Mouse (Mus musculus) layer of hippocampus, postnatal 10 days (tissue): Measurements from ENCODE around the gene Ubac2. TPM values are rescaled to one million over a fixed set of nuclear protein-coding genes. Genes with fewer than 3 reads are reported as not detected.
"Not testable (repeated sequence)": the region's sequence is repeated elsewhere in the genome, so short reads cannot be mapped to it uniquely, and the experiment has no call there.

Source experiments
- DNase-seq, 2 experiments: peaks; one replicate each; pipeline ENCODE4 v3.0.0; 2021; ENCODE audit warnings: low spot score in 2 of 2
- long read RNA-seq: library from polyadenylated mRNA; stranded (forward); transcript quantifications from one replicate; pipeline ENCODE4 v2.0.0, GENCODE M21; 2023
- total RNA-seq, 2 experiments: library from RNA; stranded (reverse); gene quantifications; 2 replicates each; pipeline ENCODE4 v1.2.3; 2021

Ubac2 gene
- total RNA-seq: 10 to 100 TPM; 39.1 to 39.3 TPM
- long read RNA-seq, transcript Ubac2-201 (9 exons, 2,139 nt): major isoform, 48 of 69 reads
- long read RNA-seq, partial matches to known transcripts: 4 of 69 reads
- long read RNA-seq, other reads (novel, unspliced or antisense): 17 of 69 reads

- peak; percentile 98 to 99 for DNase-seq
Measured at GRCm38 (mm10) chr14:121878176-121878858, at the start of gene Ubac2. Gene Ubac2, plus strand, starts transcription at chr14:121878620.

DNA sequence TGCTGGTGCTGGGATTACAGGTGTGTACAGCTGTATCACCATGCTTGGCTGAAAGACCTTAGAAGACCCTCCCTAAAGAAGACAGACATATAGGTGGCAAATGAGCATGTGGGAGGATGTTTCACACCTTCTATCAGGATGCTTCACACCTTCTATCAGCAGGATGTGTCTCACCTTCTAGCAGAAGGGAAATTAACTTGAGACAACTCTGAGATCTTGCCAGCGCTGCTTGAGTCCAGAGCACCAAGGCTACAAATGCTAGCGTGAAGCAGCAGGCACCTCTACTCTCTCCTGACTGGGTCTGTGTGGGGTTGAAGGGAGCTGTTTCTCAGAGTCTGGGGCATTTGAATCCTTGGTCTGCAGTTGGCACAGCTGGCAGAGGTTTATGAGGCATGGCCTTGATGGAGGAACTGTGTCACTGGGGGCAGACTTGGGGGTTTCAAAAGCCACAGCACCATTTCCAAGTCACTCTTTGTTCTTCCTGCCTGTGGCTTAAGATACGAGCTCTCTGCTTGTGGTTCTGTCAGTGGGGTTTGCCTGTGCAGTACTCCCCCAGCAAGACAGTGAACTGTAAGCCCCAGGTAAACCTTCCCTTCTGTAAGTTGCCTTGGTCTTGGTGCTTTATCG is 48.5 kb upstream of the Ubac2 start:
- DNase-seq: no peak

GRCm38 (mm10) chr14:121833001-121833520 is 45.4 kb upstream of the Ubac2 start:
- no peak for DNase-seq

DNA sequence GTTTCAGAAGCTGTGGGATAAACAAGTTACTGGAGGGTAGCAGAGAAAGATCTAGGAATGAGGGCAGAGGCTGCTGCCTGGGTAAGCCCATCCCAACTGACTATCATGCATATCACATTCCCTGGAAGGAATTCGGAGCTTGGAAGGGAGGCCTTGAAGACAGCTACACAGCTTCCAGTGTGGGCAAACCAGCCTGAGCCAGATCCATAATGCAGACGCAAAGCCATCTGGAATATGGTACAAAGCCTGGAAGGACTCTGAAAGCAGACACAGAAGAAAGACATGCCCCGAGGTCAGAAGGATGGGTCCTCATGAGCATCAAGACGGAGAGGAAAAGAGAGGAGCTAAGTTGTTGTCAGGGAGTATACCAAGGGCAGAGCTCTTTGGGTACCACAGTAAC is 40.3 kb upstream of the Ubac2 start:
- DNase-seq: no peak

- DNase-seq: no peak
Measured at GRCm38 (mm10) chr14:121840217-121840616, 38.2 kb upstream of the Ubac2 start.

DNA sequence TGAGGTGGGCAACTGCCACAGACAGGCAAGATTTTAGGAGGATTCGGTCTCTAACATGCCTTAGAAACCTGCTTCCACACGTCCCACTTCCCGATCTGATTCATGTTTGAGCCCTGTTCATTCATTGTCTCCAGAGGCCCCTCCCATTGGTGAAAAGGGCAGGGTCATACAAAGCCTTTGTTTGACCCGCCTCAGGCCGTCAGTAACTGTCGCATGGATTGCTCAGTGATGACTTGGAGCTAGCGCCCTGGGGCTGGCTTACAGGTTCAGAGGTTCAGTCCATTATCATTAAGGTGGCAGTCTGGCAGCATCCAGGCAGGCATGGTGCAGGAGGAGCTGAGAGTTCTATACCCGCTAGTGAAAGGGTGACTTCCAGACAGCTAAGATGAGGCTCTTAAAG is 33.9 kb upstream of the Ubac2 start:
- DNase-seq: no peak

GRCm38 (mm10) chr14:121851231-121851630 is 27.2 kb upstream of the Ubac2 start:
- DNase-seq: no peak

DNA sequence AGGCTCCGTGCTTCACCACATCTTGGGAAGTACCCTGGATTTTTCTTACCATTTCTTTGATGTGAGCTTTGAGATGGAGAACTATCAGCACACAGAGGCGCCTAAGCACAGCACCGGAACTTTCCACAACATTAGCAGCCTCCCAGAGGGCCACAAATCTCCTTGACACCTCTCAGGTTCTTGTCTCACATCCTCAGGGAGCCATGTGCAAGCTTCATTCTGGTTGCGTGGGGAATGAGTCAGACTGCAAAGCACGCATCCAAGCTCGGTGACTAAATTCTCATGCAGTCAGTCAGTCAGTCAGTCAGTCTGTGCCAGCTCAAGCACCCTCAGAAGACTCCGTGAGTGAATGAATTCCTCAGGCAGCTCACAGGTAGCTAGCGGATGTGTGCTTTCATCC is 25.9 kb upstream of the Ubac2 start:
- no peak for DNase-seq

- DNase-seq: peak; percentile 59 to 73
Measured at GRCm38 (mm10) chr14:121865162-121865561, 13.3 kb upstream of the Ubac2 start.

- no peak for DNase-seq
Measured at GRCm38 (mm10) chr14:121866574-121866973, 11.8 kb upstream of the Ubac2 start.

DNA sequence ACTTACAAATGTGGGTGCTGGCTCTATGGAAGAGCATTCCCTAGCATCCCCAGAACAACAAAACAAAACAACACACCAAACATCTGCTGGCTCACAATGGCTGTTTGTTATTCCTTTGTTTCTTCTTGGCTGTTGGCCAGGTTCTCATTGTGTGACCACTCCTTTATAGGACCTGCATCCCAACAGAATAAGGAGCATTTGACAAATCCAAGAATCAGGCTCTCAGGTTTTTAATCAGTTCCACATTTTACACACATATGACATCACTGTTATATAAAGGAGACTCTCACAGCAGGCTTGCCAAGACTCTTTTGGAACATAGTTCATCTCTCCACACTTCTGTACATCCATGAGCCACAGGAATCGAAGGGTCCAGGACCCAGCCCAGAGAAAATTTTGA is 9.3 kb upstream of the Ubac2 start:
- no peak for DNase-seq

DNA sequence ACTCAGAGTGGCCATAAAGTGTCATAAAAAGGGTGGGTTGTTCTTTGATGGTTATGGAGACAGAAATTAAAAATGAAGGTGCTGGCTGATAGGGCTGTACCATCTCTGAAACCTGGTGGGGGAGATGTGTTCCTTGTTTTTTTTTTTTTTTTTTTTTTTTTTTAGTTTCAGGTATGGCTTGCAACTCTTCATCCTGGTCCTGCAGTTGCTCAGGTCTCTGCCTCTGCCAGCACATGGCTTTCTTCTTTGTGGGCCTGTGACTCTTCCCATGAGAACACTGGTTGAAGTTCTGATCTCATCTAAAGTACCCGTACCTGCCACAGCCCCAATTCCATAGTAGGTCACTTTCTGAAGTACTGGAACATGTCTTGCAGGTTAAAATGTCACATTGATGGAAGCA is 5.7 kb upstream of the Ubac2 start:
- no peak for DNase-seq

- no peak for DNase-seq
Measured at GRCm38 (mm10) chr14:121873172-121873571, 5.2 kb upstream of the Ubac2 start.

GRCm38 (mm10) chr14:121873646-121874045 is 4.8 kb upstream of the Ubac2 start:
- no peak for DNase-seq

DNA sequence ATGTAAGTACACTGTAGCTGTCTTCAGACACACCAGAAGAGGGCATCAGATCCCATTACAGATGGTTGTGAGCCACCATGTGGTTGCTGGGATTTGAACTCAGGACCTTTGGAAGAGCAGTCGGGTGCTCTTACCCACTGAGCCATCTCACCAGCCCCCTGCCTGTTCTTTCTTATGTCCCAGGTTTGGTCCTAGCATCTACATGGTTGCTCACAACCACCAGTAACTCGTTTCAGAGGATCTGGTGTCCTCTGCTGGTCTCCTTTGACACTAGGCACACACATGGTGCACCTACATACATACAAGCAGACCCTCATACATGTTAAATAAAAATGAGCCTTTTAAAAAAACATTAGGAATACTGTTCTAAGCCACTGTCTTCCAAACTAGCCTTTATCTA is 2.2 kb upstream of the Ubac2 start:
- not testable (repeated sequence) for DNase-seq

- DNase-seq: no peak
Measured at GRCm38 (mm10) chr14:121876860-121877259, 1.6 kb upstream of the Ubac2 start.

GRCm38 (mm10) chr14:121877640-121878039 is 780 bp upstream of the Ubac2 start:
- DNase-seq: no peak

- DNase-seq: no peak
Measured at GRCm38 (mm10) chr14:121878859-121879206, 413 bp downstream of the Ubac2 start.

DNA sequence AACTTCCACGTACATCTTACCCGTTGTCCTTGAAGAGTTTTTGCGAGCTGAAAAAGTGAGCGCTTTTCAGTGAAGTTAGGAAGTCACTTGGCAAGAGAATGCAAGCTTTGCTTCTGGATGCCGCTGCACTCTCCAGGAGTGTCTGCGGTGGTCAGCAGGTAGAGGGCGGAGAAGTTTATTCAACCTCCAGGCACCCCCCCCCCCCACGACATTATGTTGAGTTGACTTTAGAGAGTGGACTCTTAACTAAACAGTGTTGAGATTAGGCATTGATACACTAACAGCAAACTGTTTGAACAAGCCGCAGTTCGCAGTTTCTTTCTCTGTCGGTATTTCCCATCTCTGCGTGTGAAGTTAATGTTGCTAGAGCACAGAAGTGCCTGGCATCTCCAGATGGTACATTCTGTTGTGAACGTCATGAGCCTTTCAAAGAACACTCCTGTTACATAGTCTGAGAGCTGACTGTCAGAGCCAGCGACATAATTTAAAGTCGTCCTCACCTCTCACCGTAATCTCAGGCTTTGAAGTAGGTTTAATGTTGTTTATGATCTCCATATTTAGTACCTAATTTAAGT is 933 bp downstream of the Ubac2 start:
- DNase-seq: peak; percentile 13 to 33

DNA sequence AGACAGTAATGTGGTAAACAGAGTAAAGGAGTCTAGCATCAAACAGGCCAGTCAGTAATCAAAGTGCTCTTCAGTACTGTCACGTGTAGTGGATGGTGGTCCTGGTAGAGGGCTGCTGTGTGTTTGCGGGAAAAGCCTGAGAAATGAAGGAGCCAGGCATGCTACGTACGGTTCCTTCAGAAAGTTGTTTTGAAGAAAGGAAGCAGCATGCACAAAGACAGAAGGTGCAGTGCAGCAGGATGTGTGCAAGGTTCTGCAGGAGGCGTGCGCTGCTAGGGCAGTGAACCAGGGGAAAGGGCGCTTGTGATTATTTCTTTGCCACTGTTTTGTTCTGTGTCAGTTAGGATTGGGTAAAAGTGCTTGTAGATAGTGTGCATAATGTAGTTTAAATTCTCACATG is 2.8 kb downstream of the Ubac2 start:
- DNase-seq: no peak

DNA sequence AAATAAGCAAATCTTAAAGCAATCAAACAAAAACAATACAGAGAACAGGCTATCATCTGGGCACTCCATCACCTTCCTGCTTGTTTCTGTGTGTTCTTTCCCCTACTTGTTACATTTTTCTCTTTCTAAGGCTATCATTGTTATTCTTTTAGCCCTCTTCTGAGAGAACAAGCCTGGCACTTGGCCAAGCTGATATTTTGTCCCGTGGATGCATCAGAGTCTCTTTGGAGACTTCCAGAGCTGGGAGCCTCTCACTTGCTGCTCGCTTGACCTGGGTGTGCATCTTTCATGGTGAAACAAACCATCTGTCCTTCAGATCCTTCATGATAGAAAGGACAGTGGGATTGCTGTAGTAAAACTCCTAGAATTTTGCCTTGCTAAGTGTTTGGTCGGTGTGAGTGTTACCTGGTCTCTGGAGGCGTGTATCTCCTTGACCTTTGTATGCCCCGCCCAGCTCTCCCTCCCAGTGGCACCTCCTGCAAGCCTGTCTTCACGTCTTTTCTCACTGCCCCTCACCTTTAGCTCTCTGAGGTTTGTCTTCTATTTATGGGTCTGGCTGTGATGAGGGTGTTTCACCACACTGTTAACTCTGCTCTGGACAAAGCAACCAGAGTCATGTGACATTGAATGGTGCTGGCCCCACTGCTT is 5.9 kb downstream of the Ubac2 start:
- DNase-seq: no peak

DNA sequence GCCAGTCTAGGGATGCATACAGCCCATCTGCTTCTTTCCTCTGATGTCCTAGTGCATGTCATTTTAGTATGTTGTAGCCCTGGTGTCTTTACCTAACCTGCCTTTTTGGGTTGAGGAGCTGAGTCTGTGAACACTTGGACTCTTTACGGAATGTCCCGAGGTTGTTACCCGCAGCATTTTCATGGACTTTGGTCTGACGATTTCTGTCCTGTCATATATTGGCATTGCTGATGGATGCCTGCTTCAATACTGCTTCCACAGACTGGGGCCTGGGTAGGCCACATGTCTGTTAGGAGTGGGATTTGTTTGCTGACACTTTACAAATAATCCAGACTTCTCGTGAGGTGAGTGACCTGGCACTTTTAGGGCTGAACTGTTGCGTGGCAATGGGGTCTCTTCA is 15.3 kb downstream of the Ubac2 start:
- DNase-seq: no peak
